ENCODE assay signal across 20 mouse cellular contexts in genomic region chr4:33281891-33282685, GRCm38 (mm10). TPM values are rescaled to one million over a fixed set of nuclear protein-coding genes. Genes with fewer than 3 reads are reported as not detected.
A peak's percentile ranks its signal among the peaks of the same experiment; 100 is the strongest.
DNase-seq lines count a peak whose midpoint lies in the region; ATAC-seq and TF ChIP-seq lines count a peak whose summit lies in the region.
"Had no signal": no experiment of that assay in that cellular context is flagged by ENCODE, and none has a peak within 500 bp of the region (broad histone marks: within the 10 kb centered on the region; RNA-seq: fewer than 3 reads in every experiment).

No protein-coding gene starts in this region.

- H3K79me2 ChIP-seq in CH12.LX (replicated peaks; ENCODE audit: control insufficient read depth, extremely low read depth, insufficient read depth, poor library complexity, severe bottlenecking) = no peaks in the 10 kb centered on the region

- no peak overlapping the region for H3K27ac ChIP-seq in intestine, embryonic 16.5 days (ENCODE audit: low read length)
- H3K27ac ChIP-seq in intestine, embryonic 15.5 days = no peak overlapping the region
- no peak overlapping the region for H3K27ac ChIP-seq in CH12.LX (ENCODE audit: insufficient read depth, low read depth)
- peak overlapping the region; percentile 81 for H3K27ac ChIP-seq in intestine, postnatal 0 days (ENCODE audit: low read depth, low read length)
- H3K27ac ChIP-seq: forebrain, embryonic 13.5 days; midbrain, embryonic 10.5 days; neural tube, embryonic 13.5 days had no signal

- WGBS in intestine, embryonic 16.5 days = 71% methylated on average over 3 of the region's 3 CpGs
- 77% methylated on average over 3 of the region's 3 CpGs for WGBS in intestine, embryonic 15.5 days
- 58% methylated on average over 3 of the region's 3 CpGs for WGBS in intestine, postnatal 0 days

- no peaks in the 10 kb centered on the region for H3K4me1 ChIP-seq in intestine, embryonic 16.5 days (ENCODE audit: control insufficient read depth, insufficient read depth, low read length)
- H3K4me1 ChIP-seq in intestine, embryonic 15.5 days (replicated peaks) = no peaks in the 10 kb centered on the region
- H3K4me1 ChIP-seq in CH12.LX (ENCODE audit: control insufficient read depth in 1 of 2, insufficient read depth in 2 of 2) = peaks cover 3 to 19% of the 10 kb centered on the region in 2 experiments; a peak in 3 of 4 replicates
- no peaks in the 10 kb centered on the region for H3K4me1 ChIP-seq in intestine, postnatal 0 days (replicated peaks; ENCODE audit: control insufficient read depth, insufficient read depth, low read length)
- H3K4me1 ChIP-seq: forebrain, embryonic 13.5 days; midbrain, embryonic 10.5 days; neural tube, embryonic 13.5 days had no signal

- DNase-seq in adrenal gland, postnatal 14 days = peak; percentile 20
- DNase-seq in adrenal gland, postnatal 25 days = no peak
- DNase-seq in CH12.LX (ENCODE audit: extremely low read depth) = no peak
- no peak for DNase-seq in c-Kit-positive CD71-positive TER-119-positive erythroid progenitor cells, embryonic 14.5 days (ENCODE audit: low spot score)
- no peak for DNase-seq in layer of hippocampus, adult 18-20 months (ENCODE audit: low spot score in 2 of 2)
- DNase-seq: cerebellum, adult 18-20 months; cerebellum, postnatal 36 days; gastrocnemius, postnatal 25 days; liver, postnatal 0 days; lung, postnatal 4 days; right cerebral cortex, postnatal 14 days; thymus, postnatal 25 days had no signal

- no peak for TF ChIP-seq CTCF in CH12.LX (conservative IDR thresholded peaks at IDR 0.05 in 1 of 2, IDR thresholded peaks at IDR 0.05 in 1 of 2; ENCODE audit: low read depth in 2 of 2, low read length in 2 of 2)
- TF ChIP-seq CTCF in intestine, postnatal 0 days (IDR thresholded peaks at IDR 0.05; ENCODE audit: low read depth) = no peak

- no peak overlapping the region for H3K4me3 ChIP-seq in intestine, embryonic 16.5 days (ENCODE audit: low read length)
- H3K4me3 ChIP-seq in intestine, embryonic 15.5 days (replicated peaks) = no peak overlapping the region
- H3K4me3 ChIP-seq in CH12.LX (replicated peaks in 1 of 3; ENCODE audit: low read depth in 2 of 3, low read length in 2 of 3, poor library complexity in 1 of 3) = no peak overlapping the region
- no peak overlapping the region for H3K4me3 ChIP-seq in intestine, postnatal 0 days (ENCODE audit: low read depth, low read length)
- H3K4me3 ChIP-seq: forebrain, embryonic 13.5 days; midbrain, embryonic 10.5 days; neural tube, embryonic 13.5 days had no signal

- no peak for TF ChIP-seq RAD21 in CH12.LX (IDR thresholded peaks at IDR 0.05; ENCODE audit: low read depth, low read length)

- dilution Hi-C loops in CH12.LX (cut with MboI; ENCODE audit: extremely low pct_ligation_motif_present, extremely low pct_unique_long_range_greater_than_20kb, low sequenced_read_pairs) = no loop called here

- TF ChIP-seq EP300 in CH12.LX (IDR thresholded peaks at IDR 0.05; ENCODE audit: low read length) = peak; percentile 36; the same call in 1 of the 2 replicates

- no peaks in the 10 kb centered on the region for H3K36me3 ChIP-seq in intestine, embryonic 16.5 days (ENCODE audit: control insufficient read depth, insufficient read depth, low read length)
- H3K36me3 ChIP-seq in intestine, embryonic 15.5 days = no peaks in the 10 kb centered on the region
- peaks cover 0 to 13% of the 10 kb centered on the region in 2 experiments for H3K36me3 ChIP-seq in CH12.LX (replicated peaks in 1 of 2; ENCODE audit: control insufficient read depth in 1 of 2, insufficient read depth in 1 of 2, low read length in 1 of 2)
- H3K36me3 ChIP-seq in intestine, postnatal 0 days (ENCODE audit: control insufficient read depth, insufficient read depth) = no peaks in the 10 kb centered on the region
- H3K36me3 ChIP-seq: midbrain, embryonic 10.5 days; neural tube, embryonic 13.5 days had no signal

- no peaks in the 10 kb centered on the region for H3K27me3 ChIP-seq in intestine, embryonic 16.5 days (replicated peaks; ENCODE audit: control insufficient read depth, insufficient read depth, low read length)
- H3K27me3 ChIP-seq in intestine, embryonic 15.5 days (replicated peaks) = no peaks in the 10 kb centered on the region
- H3K27me3 ChIP-seq in CH12.LX (replicated peaks) = no peaks in the 10 kb centered on the region
- no peaks in the 10 kb centered on the region for H3K27me3 ChIP-seq in intestine, postnatal 0 days (replicated peaks; ENCODE audit: control insufficient read depth, insufficient read depth, low read length)
- H3K27me3 ChIP-seq: forebrain, embryonic 13.5 days; neural tube, embryonic 13.5 days had no signal

- no peak for TF ChIP-seq POLR2A in CH12.LX (IDR thresholded peaks at IDR 0.05; ENCODE audit: low read depth, low read length)

- ATAC-seq in intestine, embryonic 16.5 days = peak; percentile 56; the same call in 1 of the 2 replicates
- ATAC-seq in intestine, embryonic 15.5 days = no peak
- ATAC-seq in intestine, postnatal 0 days = peak; percentile 74
- ATAC-seq: activated CD4-positive, CD25-positive, alpha-beta regulatory T cell, adult 4 months; forebrain, embryonic 13.5 days; hindbrain, embryonic 16.5 days; liver, postnatal 0 days had no signal

- no peak overlapping the region for H3K4me2 ChIP-seq in intestine, embryonic 16.5 days (ENCODE audit: low read depth, low read length)
- no peak overlapping the region for H3K4me2 ChIP-seq in intestine, embryonic 15.5 days (replicated peaks)
- H3K4me2 ChIP-seq in CH12.LX (ENCODE audit: insufficient read depth, low read depth, poor library complexity, severe bottlenecking) = no peak overlapping the region
- no peak overlapping the region for H3K4me2 ChIP-seq in intestine, postnatal 0 days (replicated peaks; ENCODE audit: low read depth)
- H3K4me2 ChIP-seq: forebrain, embryonic 13.5 days; neural tube, embryonic 13.5 days had no signal

- no peaks in the 10 kb centered on the region for H3K9me3 ChIP-seq in intestine, embryonic 16.5 days (ENCODE audit: control insufficient read depth, low read length)
- no peaks in the 10 kb centered on the region for H3K9me3 ChIP-seq in intestine, embryonic 15.5 days
- H3K9me3 ChIP-seq in CH12.LX (replicated peaks; ENCODE audit: low read length) = peaks cover 3% of the 10 kb centered on the region
- no peaks in the 10 kb centered on the region for H3K9me3 ChIP-seq in intestine, postnatal 0 days (ENCODE audit: control insufficient read depth)
- H3K9me3 ChIP-seq: forebrain, embryonic 13.5 days; midbrain, embryonic 10.5 days; neural tube, embryonic 13.5 days had no signal

- in situ Hi-C loops in CH12.LX (cut with MboI; ENCODE audit: low pct_ligation_motif_present, low pct_unique_long_range_greater_than_20kb, low sequenced_read_pairs) = loop anchor here (10.0 kb wide), 1 partner anchor 137 kb away; no protein-coding TSS in a partner anchor

- no peak overlapping the region for H3K9ac ChIP-seq in intestine, embryonic 16.5 days (ENCODE audit: low read depth, low read length)
- H3K9ac ChIP-seq in intestine, embryonic 15.5 days = no peak overlapping the region
- no peak overlapping the region for H3K9ac ChIP-seq in CH12.LX (ENCODE audit: insufficient read depth, low read depth)
- H3K9ac ChIP-seq in intestine, postnatal 0 days (ENCODE audit: low read depth, low read length) = no peak overlapping the region
- H3K9ac ChIP-seq: forebrain, embryonic 13.5 days; liver, postnatal 0 days; neural tube, embryonic 13.5 days had no signal

TF ChIP-seq in CH12.LX, 34 proteins besides CTCF, POLR2A, EP300 and RAD21:
- TF ChIP-seq MEF2A (IDR thresholded peaks at IDR 0.05; ENCODE audit: borderline replicate concordance, low read depth, low read length) (no peak), IRF4 (IDR thresholded peaks at IDR 0.05; ENCODE audit: low read depth, low read length) (peak; percentile 34; the same call in 1 of the 2 replicates), USF2 (conservative IDR thresholded peaks at IDR 0.05; ENCODE audit: low read depth, low read length) (no peak), GABPA (IDR thresholded peaks at IDR 0.05; ENCODE audit: insufficient replicate concordance, low read depth, low read length) (no peak)

RNA-seq across cellular contexts. Expression of gene Pnrc1, which starts 7.9 kb away (rescaled TPM):
- 192 and 224 TPM in 2 replicates for total RNA-seq in adrenal gland, postnatal 14 days (2021)
- total RNA-seq in adrenal gland, postnatal 25 days (2021) = 166 and 180 TPM in 2 replicates
- 51.0 and 59.6 TPM in 2 replicates for polyA plus RNA-seq in intestine, embryonic 16.5 days (2015; fragmentation: Nextera tagmentation; extraction: Ambion mirVana)
- polyA plus RNA-seq in intestine, embryonic 15.5 days (2015; fragmentation: Nextera tagmentation; extraction: Ambion mirVana) = 68.7 and 78.0 TPM in 2 replicates
- 15.4 and 27.8 TPM in 2 replicates for total RNA-seq in CH12.LX (2012; rRNA removed)
- total RNA-seq in CH12.LX (2014; rRNA removed) = 33.0 and 35.3 TPM in 2 replicates
- polyA plus RNA-seq in CH12.LX (2012; ENCODE audit: insufficient read length, low read depth) = 22.6 and 32.2 TPM in 2 replicates
- polyA plus RNA-seq in intestine, postnatal 0 days (2015; fragmentation: Nextera tagmentation; extraction: Ambion mirVana) = 113 and 131 TPM in 2 replicates
- 100 to 1,000 TPM; 160 to 168 TPM for total RNA-seq in layer of hippocampus, adult 18-20 months (2021)

RNA-seq across cellular contexts. Expression of gene Rngtt, which starts 28.0 kb away (rescaled TPM):
- 29.7 and 31.4 TPM in 2 replicates for total RNA-seq in adrenal gland, postnatal 14 days (2021)
- total RNA-seq in adrenal gland, postnatal 25 days (2021) = 29.7 and 35.1 TPM in 2 replicates
- 15.9 and 16.3 TPM in 2 replicates for polyA plus RNA-seq in intestine, embryonic 16.5 days (2015; fragmentation: Nextera tagmentation; extraction: Ambion mirVana)
- polyA plus RNA-seq in intestine, embryonic 15.5 days (2015; fragmentation: Nextera tagmentation; extraction: Ambion mirVana) = 18.7 and 21.2 TPM in 2 replicates
- 12.5 and 14.4 TPM in 2 replicates for total RNA-seq in CH12.LX (2012; rRNA removed)
- 16.9 and 22.1 TPM in 2 replicates for total RNA-seq in CH12.LX (2014; rRNA removed)
- polyA plus RNA-seq in CH12.LX (2012; ENCODE audit: insufficient read length, low read depth) = 20.1 and 20.5 TPM in 2 replicates
- 7.7 and 10.0 TPM in 2 replicates for polyA plus RNA-seq in intestine, postnatal 0 days (2015; fragmentation: Nextera tagmentation; extraction: Ambion mirVana)
- total RNA-seq in layer of hippocampus, adult 18-20 months (2021) = 10 to 100 TPM; 27.5 to 34.1 TPM
